Mouse (Mus musculus): ENCODE data around the gene Aplp1. TPM values are rescaled to one million over a fixed set of nuclear protein-coding genes. Genes with fewer than 3 reads are reported as not detected.
A peak's percentile ranks its signal among the peaks of the same experiment; 100 is the strongest.

The Aplp1 gene
- polyA plus RNA-seq, 1 experiment from 2014 or later, result 467 TPM

DNA sequence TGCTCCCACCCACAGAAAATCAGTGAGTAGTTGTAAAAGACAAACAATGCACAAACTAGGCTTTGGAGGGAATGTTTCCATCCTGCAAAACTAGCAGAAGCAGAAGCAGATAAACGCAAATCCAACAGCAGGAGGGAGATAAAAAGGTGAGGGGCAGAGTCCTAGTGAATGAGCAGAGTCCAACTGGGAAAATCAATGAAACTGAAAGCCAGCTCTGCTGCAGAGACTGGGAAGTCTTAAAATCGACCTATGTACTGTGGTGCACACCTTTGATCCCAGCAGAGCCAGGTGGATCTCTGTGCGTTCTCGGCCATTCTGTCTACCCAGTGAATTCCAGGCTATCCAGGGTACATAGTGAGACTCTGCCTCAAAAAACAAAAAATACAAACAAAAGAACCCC lies 29.7 kb upstream of the Aplp1 start:
- no peaks in the 10 kb centered on the region for H3K4me1 ChIP-seq (ENCODE audit: control insufficient read depth, insufficient read depth, low read length)
- H3K9me3 ChIP-seq (replicated peaks; ENCODE audit: control insufficient read depth, low read length), result no peaks in the 10 kb centered on the region
- no peak for ATAC-seq
- H3K4me3 ChIP-seq (ENCODE audit: low read depth, low read length), result no peak overlapping the region
- no peak overlapping the region for H3K4me2 ChIP-seq (ENCODE audit: low read length)
- H3K27ac ChIP-seq (ENCODE audit: low read depth, low read length), result no peak overlapping the region
- 74% methylated on average over 4 of the region's 4 CpGs for WGBS
- 0 out of 2 replicates have a peak, but pooled peaks cover 3% of the 10 kb centered on the region for H3K27me3 ChIP-seq (replicated peaks; ENCODE audit: control insufficient read depth, insufficient read depth, low read length)
- H3K36me3 ChIP-seq (ENCODE audit: control insufficient read depth, insufficient read depth, low read length), result no peaks in the 10 kb centered on the region
- H3K9ac ChIP-seq (ENCODE audit: low read length), result no peak overlapping the region
- no peak for DNase-seq (ENCODE audit: low spot score)

DNA sequence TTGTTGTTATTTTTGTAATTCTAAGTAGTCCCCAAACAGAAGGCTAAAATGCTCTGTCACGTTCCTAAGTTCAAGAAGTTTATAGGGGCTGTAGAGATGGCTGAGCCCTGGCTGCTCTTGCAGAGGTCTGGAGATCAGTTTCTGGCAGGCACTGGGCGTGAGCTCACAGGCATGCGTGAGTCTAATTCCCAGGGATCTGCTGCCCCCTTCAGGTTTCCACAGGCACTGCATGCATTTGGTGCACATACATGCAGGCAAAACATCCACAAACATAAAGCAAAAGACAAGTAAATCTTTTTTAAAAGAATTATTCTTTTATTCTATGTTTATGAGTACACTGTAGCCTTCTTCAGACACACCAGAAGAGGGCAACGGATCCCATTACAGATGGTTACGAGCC lies 27.1 kb upstream of the Aplp1 start:
- Histone ChIP-seq H3K9ac (ENCODE audit: low read length) (no peak overlapping the region), H3K36me3 (ENCODE audit: control insufficient read depth, insufficient read depth, low read length) (no peaks in the 10 kb centered on the region), H3K27me3 (replicated peaks; ENCODE audit: control insufficient read depth, insufficient read depth, low read length) (peaks cover 11% of the 10 kb centered on the region), H3K4me2 (ENCODE audit: low read length) (no peak overlapping the region), H3K27ac (ENCODE audit: low read depth, low read length) (no peak overlapping the region), H3K4me3 (ENCODE audit: low read depth, low read length) (no peak overlapping the region), H3K4me1 (ENCODE audit: control insufficient read depth, insufficient read depth, low read length) (no peaks in the 10 kb centered on the region), H3K9me3 (replicated peaks; ENCODE audit: control insufficient read depth, low read length) (no peaks in the 10 kb centered on the region)
- DNase-seq (ENCODE audit: low spot score) (peak; percentile 51), ATAC-seq (no peak)
- 40% methylated on average over 5 of the region's 5 CpGs for WGBS

DNA sequence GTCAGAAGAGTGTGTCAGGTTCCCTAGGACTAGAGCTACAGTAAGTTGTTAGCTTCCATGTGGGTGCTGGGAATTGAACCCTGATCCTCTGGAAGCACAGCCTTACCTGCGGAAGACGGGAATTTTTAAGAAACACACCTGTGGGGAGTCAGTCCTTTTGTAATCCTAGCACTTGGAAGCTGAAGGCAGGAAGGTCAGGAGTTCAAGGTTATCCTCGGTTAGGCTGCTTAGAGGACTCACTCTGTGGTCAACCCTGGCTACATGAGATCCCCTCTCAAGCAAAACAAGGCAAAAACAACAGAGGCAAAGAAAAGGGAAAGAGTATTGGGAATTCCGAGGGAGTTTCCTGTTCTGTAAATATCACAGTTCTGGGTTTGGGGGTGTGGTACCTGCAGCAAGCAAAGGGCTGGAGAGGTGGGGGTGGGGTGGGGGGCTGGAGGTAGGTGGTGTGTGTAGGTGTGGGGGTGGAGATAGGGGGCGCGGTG lies 19.5 kb upstream of the Aplp1 start:
- Histone ChIP-seq H3K9me3 (replicated peaks; ENCODE audit: control insufficient read depth, low read length) (no peaks in the 10 kb centered on the region), H3K4me2 (ENCODE audit: low read length) (no peak overlapping the region), H3K27me3 (replicated peaks; ENCODE audit: control insufficient read depth, insufficient read depth, low read length) (peaks cover 69% of the 10 kb centered on the region), H3K27ac (ENCODE audit: low read depth, low read length) (no peak overlapping the region), H3K9ac (ENCODE audit: low read length) (no peak overlapping the region), H3K36me3 (ENCODE audit: control insufficient read depth, insufficient read depth, low read length) (no peaks in the 10 kb centered on the region), H3K4me1 (ENCODE audit: control insufficient read depth, insufficient read depth, low read length) (no peaks in the 10 kb centered on the region), H3K4me3 (ENCODE audit: low read depth, low read length) (no peak overlapping the region)
- DNase-seq (ENCODE audit: low spot score) (no peak), ATAC-seq (no peak)
- 15% methylated on average over 6 of the region's 6 CpGs for WGBS

DNA sequence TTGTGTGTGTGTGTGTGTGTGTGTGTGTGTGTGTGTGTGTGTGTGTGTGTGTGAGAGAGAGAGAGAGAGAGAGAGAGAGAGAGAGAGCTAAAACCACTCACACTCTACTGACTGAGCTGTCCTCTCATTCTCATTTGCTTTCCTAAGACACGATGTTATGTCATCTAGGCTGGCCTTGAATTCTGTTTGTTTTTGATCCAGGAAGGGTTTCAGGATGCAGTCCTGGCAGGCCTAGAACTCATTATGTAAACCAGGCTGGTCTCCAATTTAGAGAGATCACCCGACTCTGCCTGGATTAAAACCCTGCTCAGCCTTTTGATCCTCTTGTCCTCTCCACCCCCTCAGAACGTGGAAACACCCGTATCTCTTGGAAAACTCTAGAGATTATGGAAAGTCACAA lies 18.7 kb upstream of the Aplp1 start:
- Histone ChIP-seq H3K27me3 (replicated peaks; ENCODE audit: control insufficient read depth, insufficient read depth, low read length) (peaks cover 75% of the 10 kb centered on the region), H3K4me3 (ENCODE audit: low read depth, low read length) (no peak overlapping the region), H3K4me1 (ENCODE audit: control insufficient read depth, insufficient read depth, low read length) (no peaks in the 10 kb centered on the region), H3K9ac (ENCODE audit: low read length) (no peak overlapping the region), H3K27ac (ENCODE audit: low read depth, low read length) (no peak overlapping the region), H3K36me3 (ENCODE audit: control insufficient read depth, insufficient read depth, low read length) (no peaks in the 10 kb centered on the region), H3K9me3 (replicated peaks; ENCODE audit: control insufficient read depth, low read length) (no peaks in the 10 kb centered on the region), H3K4me2 (ENCODE audit: low read length) (no peak overlapping the region)
- 12% methylated on average over 4 of the region's 4 CpGs for WGBS
- no peak for DNase-seq (ENCODE audit: low spot score)
- ATAC-seq, result no peak

DNA sequence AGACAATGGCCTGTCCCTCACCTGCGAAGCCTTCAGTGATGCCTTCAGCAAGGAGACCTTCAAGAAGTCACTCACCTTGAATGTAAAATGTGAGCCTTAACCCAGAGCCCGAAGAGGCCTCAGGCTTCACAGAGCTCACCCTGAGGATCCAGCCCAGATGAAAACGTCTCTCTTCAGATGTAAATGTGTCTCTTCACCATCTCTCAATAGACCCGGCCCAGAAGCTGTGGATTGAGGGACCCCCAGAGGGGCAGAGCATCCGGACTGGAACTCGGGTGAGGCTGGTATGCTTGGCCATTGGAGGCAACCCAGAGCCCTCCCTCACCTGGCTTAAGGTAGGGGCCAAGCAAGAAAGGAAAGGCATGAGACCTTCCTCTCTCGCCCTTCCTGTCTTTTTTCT lies 18.2 kb upstream of the Aplp1 start:
- WGBS, result 37% methylated on average over 7 of the region's 7 CpGs
- Histone ChIP-seq H3K9me3 (replicated peaks; ENCODE audit: control insufficient read depth, low read length) (no peaks in the 10 kb centered on the region), H3K4me2 (ENCODE audit: low read length) (no peak overlapping the region), H3K27ac (ENCODE audit: low read depth, low read length) (no peak overlapping the region), H3K4me3 (ENCODE audit: low read depth, low read length) (no peak overlapping the region), H3K9ac (ENCODE audit: low read length) (no peak overlapping the region), H3K4me1 (ENCODE audit: control insufficient read depth, insufficient read depth, low read length) (no peaks in the 10 kb centered on the region), H3K36me3 (ENCODE audit: control insufficient read depth, insufficient read depth, low read length) (no peaks in the 10 kb centered on the region), H3K27me3 (replicated peaks; ENCODE audit: control insufficient read depth, insufficient read depth, low read length) (peaks cover 78% of the 10 kb centered on the region)
- ATAC-seq (no peak), DNase-seq (ENCODE audit: low spot score) (no peak)

DNA sequence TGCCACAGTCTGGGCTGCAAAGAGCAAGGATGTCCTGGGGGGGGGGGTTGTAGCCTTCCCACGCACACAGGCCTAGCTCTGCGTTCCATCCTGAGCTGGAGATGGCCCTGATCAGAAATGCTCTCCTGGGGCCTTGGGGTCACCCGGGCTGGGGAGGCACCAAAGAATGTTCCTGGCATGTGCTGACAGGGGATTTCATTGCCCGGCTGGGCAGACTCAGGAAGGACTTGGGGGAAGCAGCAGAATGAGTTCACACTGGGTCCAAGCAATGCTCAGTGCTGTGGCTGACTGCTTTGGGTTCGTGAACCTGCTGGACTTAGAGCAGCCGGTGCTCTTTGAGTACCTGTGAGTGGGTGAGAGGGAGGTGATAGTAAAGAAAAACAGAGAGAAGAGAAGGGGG lies 14.1 kb upstream of the Aplp1 start:
- ATAC-seq, result no peak
- Histone ChIP-seq H3K36me3 (ENCODE audit: control insufficient read depth, insufficient read depth, low read length) (no peaks in the 10 kb centered on the region), H3K27ac (ENCODE audit: low read depth, low read length) (no peak overlapping the region), H3K27me3 (replicated peaks; ENCODE audit: control insufficient read depth, insufficient read depth, low read length) (peaks cover 82% of the 10 kb centered on the region), H3K9ac (ENCODE audit: low read length) (no peak overlapping the region), H3K4me3 (ENCODE audit: low read depth, low read length) (no peak overlapping the region), H3K4me2 (ENCODE audit: low read length) (no peak overlapping the region), H3K4me1 (ENCODE audit: control insufficient read depth, insufficient read depth, low read length) (peaks cover 5% of the 10 kb centered on the region), H3K9me3 (replicated peaks; ENCODE audit: control insufficient read depth, low read length) (no peaks in the 10 kb centered on the region)
- no peak for DNase-seq (ENCODE audit: low spot score)
- 24% methylated on average over 6 of the region's 6 CpGs for WGBS

DNA sequence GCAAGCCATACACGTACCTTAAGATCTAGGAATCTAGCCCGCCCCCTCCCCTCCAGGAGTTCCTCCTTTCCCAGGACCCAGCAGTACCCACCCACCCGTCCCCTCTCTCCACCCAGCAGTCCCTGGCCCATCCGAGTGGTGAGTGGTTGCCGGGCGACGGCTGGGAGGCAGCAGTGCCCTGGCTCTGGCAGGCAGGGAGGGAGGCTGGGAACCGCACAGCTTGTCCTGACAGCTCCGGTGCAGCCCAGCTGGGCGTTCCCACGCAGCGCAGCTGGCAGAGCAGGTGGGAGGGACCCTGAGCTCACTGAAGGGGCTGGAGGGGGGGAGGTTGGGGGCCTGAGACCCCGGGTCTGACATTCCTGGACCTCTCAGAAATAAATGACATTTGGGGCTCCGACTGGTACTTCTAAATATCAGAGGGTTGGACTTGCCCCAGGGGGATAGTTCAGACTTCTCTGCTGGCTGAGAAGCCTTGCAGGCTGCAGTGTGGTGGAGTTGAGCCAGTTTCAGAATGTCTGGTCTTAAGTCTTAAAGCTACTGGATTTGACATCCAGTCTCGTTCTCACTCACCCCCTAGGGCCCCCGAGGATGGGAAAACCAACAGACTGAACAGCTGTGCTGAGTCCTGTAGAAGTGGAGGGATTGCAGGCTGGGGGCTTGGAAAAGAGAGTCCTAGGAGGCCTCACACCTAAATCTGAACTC lies 12.4 kb upstream of the Aplp1 start, which contains the start of the genes Kirrel2 and Nphs1:
Gene Kirrel2 (minus strand): TSS at position 62 of the 702 bp plus-strand sequence.
Gene Nphs1 (plus strand): TSS at position 687 of the 702 bp plus-strand sequence.
- no peak within 1 kb of the TSS for H3K27ac ChIP-seq (ENCODE audit: low read depth, low read length)
- H3K27me3 ChIP-seq (replicated peaks; ENCODE audit: control insufficient read depth, insufficient read depth, low read length), result peaks cover 88% of the 10 kb centered on the region
- peaks cover 5% of the 10 kb centered on the region for H3K4me1 ChIP-seq (ENCODE audit: control insufficient read depth, insufficient read depth, low read length)
- H3K4me2 ChIP-seq (ENCODE audit: low read length), result peak within 1 kb of the TSS; percentile 44
- H3K36me3 ChIP-seq (ENCODE audit: control insufficient read depth, insufficient read depth, low read length), result no peaks in the 10 kb centered on the region
- DNase-seq (ENCODE audit: low spot score) (peak; percentile 71), ATAC-seq (peak; percentile 89)
- peak within 1 kb of the TSS; percentile 26; the same call in 1 of the 2 replicates for H3K9ac ChIP-seq (ENCODE audit: low read length)
- 1% methylated on average over 16 of the region's 16 CpGs for WGBS
- no peaks in the 10 kb centered on the region for H3K9me3 ChIP-seq (replicated peaks; ENCODE audit: control insufficient read depth, low read length)
- H3K4me3 ChIP-seq (ENCODE audit: low read depth, low read length), result peak within 1 kb of the TSS; percentile 15

DNA sequence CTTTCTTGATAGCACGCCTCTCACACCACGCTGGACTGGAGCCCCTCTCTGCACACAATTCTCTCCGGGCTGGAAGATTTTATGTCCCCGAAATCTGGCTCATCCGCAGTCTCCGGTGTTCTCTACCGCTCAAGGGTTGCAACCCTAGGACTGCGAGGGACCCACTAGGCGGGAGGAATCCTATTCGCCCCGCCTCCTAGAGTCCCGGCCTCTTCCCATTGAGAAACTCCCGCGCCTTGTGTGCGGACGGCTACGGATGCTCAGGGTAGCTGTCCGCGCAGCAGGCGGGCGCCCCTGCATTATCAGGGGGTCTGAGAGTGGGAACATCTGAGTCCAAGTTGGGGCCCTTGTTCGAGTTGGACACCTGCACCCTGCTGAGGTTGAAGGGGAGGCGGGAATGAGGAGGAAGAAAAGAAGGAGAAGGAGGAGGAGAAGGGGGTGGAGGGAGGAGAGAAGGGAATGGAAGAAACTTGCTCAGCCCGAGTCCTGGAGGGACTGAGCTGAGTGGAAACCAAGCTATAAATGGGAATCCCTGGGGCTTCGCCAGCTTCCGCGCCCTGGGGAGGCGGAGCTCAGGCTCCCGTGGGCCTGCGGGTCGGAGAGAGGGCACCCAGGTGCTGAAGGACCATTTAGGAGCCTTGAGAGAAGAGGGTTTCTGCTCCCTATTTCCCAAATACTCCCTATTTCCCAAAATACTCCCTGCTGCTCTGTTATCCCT lies 11.7 kb upstream of the Aplp1 start:
- Histone ChIP-seq H3K9me3 (replicated peaks; ENCODE audit: control insufficient read depth, low read length) (no peaks in the 10 kb centered on the region), H3K9ac (ENCODE audit: low read length) (peak overlapping the region; percentile 26; the same call in 1 of the 2 replicates), H3K27me3 (replicated peaks; ENCODE audit: control insufficient read depth, insufficient read depth, low read length) (peaks cover 88% of the 10 kb centered on the region), H3K4me2 (ENCODE audit: low read length) (peak overlapping the region; percentile 44), H3K4me3 (ENCODE audit: low read depth, low read length) (peak overlapping the region; percentile 15), H3K36me3 (ENCODE audit: control insufficient read depth, insufficient read depth, low read length) (no peaks in the 10 kb centered on the region), H3K27ac (ENCODE audit: low read depth, low read length) (no peak overlapping the region), H3K4me1 (ENCODE audit: control insufficient read depth, insufficient read depth, low read length) (peaks cover 5% of the 10 kb centered on the region)
- WGBS, result under 1% methylated on average over 31 of the region's 31 CpGs
- ATAC-seq (0 out of 2 replicates have a peak, but pooled peaks have one; percentile 32), DNase-seq (ENCODE audit: low spot score) (peak; percentile 13)

DNA sequence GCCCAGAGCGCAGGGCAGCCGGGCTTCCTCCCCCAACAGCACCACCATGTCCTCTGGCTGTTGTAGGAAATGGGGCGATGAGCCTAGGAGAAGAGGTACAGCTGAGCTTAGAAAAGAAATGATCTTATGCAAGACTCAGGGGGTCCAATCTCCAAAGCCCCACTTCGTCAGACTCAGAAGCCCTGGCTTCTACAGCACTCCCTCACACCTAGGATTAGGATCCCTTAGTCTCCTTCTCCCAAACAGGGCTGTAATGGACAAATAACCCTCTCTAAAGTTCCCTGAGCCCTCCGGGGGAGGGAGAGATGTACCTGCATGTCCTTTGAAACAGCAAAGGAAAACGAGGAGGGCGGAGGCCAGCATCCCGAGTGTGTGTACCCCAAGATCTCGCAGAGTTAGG lies 11.2 kb upstream of the Aplp1 start:
- ATAC-seq (no peak), DNase-seq (ENCODE audit: low spot score) (no peak)
- WGBS, result 1% methylated on average over 9 of the region's 9 CpGs
- Histone ChIP-seq H3K4me1 (ENCODE audit: control insufficient read depth, insufficient read depth, low read length) (peaks cover 5% of the 10 kb centered on the region), H3K27ac (ENCODE audit: low read depth, low read length) (no peak overlapping the region), H3K36me3 (ENCODE audit: control insufficient read depth, insufficient read depth, low read length) (no peaks in the 10 kb centered on the region), H3K9me3 (replicated peaks; ENCODE audit: control insufficient read depth, low read length) (no peaks in the 10 kb centered on the region), H3K9ac (ENCODE audit: low read length) (no peak overlapping the region), H3K4me2 (ENCODE audit: low read length) (peak overlapping the region; percentile 44), H3K4me3 (ENCODE audit: low read depth, low read length) (peak overlapping the region; percentile 15; the same call in 1 of the 2 replicates), H3K27me3 (replicated peaks; ENCODE audit: control insufficient read depth, insufficient read depth, low read length) (peaks cover 86% of the 10 kb centered on the region)

Measured in forebrain, embryonic 14.5 days (tissue).